Mouse (Mus musculus) neural tube, embryonic 11.5 days (tissue): Measurements from ENCODE around the gene Hmg20a. TPM values are rescaled to one million over a fixed set of nuclear protein-coding genes. Genes with fewer than 3 reads are reported as not detected.

Source experiments
- ATAC-seq: fragments of 200-750 bp; cut with Nextera tagmentation; 2 replicates; pipeline ENCODE4 v1.8.0; 2017; ENCODE audit warnings: moderate number of reproducible peaks, mild to moderate bottlenecking, moderate TSS enrichment, moderate library complexity; ENCODE audit not compliant: insufficient read depth, low FRiP score, low TSS enrichment
- DNase-seq: peaks from one replicate; pipeline ENCODE4 v3.0.0-alpha.2; 2015; ENCODE audit warnings: low spot score
- H3K27ac ChIP-seq: fragments of 300-500 bp; sonication (generic); 2 replicates; pipeline ENCODE4 v1.5.1; 2014; ENCODE audit warnings: low read depth, mild to moderate bottlenecking, low read length
- H3K27me3 ChIP-seq: fragments of 300-500 bp; sonication (generic); 2 replicates; pipeline ENCODE4 v1.6.1; 2014; ENCODE audit warnings: mild to moderate bottlenecking, low read length, mixed read lengths; ENCODE audit not compliant: control insufficient read depth, insufficient read depth
- H3K36me3 ChIP-seq: fragments of 300-500 bp; sonication (generic); 2 replicates; pipeline ENCODE4 v1.6.1; 2014; ENCODE audit warnings: mild to moderate bottlenecking, low read length, moderate library complexity, mixed read lengths; ENCODE audit not compliant: control insufficient read depth, insufficient read depth
- H3K4me1 ChIP-seq: fragments of 300-500 bp; sonication (generic); 2 replicates; pipeline ENCODE4 v1.6.1; 2014; ENCODE audit warnings: low read length, mixed read lengths; ENCODE audit not compliant: control insufficient read depth, insufficient read depth
- H3K4me2 ChIP-seq: fragments of 300-500 bp; sonication (generic); 2 replicates; pipeline ENCODE4 v1.6.1; 2014; ENCODE audit warnings: low read depth, mild to moderate bottlenecking, moderate library complexity
- H3K4me3 ChIP-seq: fragments of 300-500 bp; sonication (generic); 2 replicates; pipeline ENCODE4 v1.5.1; 2014; ENCODE audit warnings: low read depth, low read length
- H3K9ac ChIP-seq: fragments of 300-500 bp; sonication (generic); 2 replicates; pipeline ENCODE4 v1.6.1; 2014; ENCODE audit warnings: mild to moderate bottlenecking, low read length
- H3K9me3 ChIP-seq: fragments of 300-500 bp; sonication (generic); 2 replicates; pipeline ENCODE4 v1.6.1; 2016; ENCODE audit warnings: low read length; ENCODE audit not compliant: control insufficient read depth
- WGBS: fragments of 180-500 bp; shearing (Covaris S2); extraction: QIAGEN DNeasy Blood & Tissue Kit; methylation state at CpG from one replicate; pipeline ENCODE4 v1.1.7; 2014; 5-methylcytosine and 5-hydroxymethylcytosine counted together
- polyA plus RNA-seq: library from polyadenylated mRNA; unstranded; fragments of >200 nt; fragmentation: Nextera tagmentation; extraction: Ambion mirVana; gene quantifications from 2 replicates; pipeline ENCODE4 v1.2.1, GENCODE M21; 2014

The Hmg20a gene
- polyA plus RNA-seq, 1 experiment from 2014 or later = 68.2 TPM

DNA sequence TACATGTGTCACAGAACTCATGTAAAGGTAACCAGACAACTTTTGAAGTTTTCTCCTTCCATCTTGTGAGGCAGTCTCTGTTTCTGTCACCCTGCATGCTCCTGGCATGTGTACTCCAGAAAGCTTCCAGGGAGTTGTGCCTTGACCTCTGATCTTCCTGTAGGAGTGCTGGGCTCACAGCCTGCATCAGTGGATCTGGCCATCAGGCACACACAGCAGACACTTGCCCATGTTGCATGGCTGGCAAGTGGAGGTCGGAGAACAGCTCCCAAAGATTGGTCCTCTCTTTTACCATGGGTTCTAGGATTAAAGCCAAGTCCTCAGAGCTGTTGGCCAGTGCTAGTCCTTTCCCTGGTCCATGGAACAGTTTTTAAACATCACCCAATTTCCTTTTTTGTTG is 44.2 kb downstream of the Hmg20a start:
- no peak for ATAC-seq
- WGBS = 96% methylated on average over 1 of the region's 1 CpGs
- Histone ChIP-seq H3K36me3 (no peaks in the 10 kb centered on the region), H3K27me3 (no peaks in the 10 kb centered on the region), H3K4me3 (no peak overlapping the region), H3K9me3 (no peaks in the 10 kb centered on the region), H3K27ac (no peak overlapping the region), H3K4me1 (peaks cover 16% of the 10 kb centered on the region), H3K4me2 (no peak overlapping the region), H3K9ac (no peak overlapping the region)
- DNase-seq = no peak

- H3K4me3 ChIP-seq = no peak overlapping the region
- H3K4me1 ChIP-seq = peaks cover 16% of the 10 kb centered on the region
- H3K9me3 ChIP-seq = no peaks in the 10 kb centered on the region
- DNase-seq = no peak
- no peak overlapping the region for H3K27ac ChIP-seq
- 89% methylated on average over 2 of the region's 2 CpGs for WGBS
- H3K9ac ChIP-seq = no peak overlapping the region
- H3K4me2 ChIP-seq = no peak overlapping the region
- no peak for ATAC-seq
- H3K27me3 ChIP-seq = no peaks in the 10 kb centered on the region
- H3K36me3 ChIP-seq = no peaks in the 10 kb centered on the region
Measured at GRCm38 (mm10) chr9:56463046-56463445, 44.6 kb downstream of the Hmg20a start.

DNA sequence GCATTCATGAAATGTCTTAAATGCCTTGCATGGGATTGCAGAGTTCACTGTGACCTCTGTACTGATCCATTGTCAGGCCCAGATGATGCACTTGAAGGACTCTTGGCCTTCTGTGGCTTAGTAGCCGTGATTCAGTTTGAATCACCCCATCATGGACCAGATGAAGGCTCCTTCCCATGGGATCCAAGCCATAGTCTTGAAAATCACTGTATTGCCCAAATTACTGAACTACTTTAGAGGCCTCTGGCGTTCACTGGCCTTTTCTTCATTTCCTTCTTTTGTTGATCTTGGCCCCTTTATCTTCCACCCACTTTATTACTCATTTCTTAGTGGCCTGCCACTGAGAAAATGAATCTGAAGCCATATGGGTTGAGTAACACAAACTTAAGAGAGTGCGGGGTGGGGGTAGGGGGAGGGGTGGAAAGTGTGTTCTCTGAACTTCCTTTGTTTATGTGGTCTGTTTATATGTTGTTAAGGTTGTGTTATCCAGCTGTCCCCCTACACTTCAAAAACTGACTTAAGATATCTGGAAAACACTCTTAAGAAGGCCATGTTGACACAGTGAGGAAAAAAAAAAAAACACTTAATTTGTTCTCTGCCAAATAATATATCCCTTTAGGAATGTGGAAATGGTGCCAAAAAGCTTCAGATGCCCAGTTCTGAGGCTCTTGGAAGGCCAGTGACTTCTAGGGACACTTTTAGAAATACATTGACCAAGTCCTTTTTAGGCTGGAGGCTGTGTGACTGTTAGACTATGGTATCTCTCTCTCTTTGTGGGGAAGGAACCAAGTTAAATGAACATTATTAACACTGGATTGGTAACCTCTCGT is 45.5 kb downstream of the Hmg20a start:
- Histone ChIP-seq H3K27me3 (no peaks in the 10 kb centered on the region), H3K4me3 (no peak overlapping the region), H3K36me3 (no peaks in the 10 kb centered on the region), H3K9me3 (no peaks in the 10 kb centered on the region), H3K9ac (no peak overlapping the region), H3K4me2 (no peak overlapping the region), H3K4me1 (peaks cover 16% of the 10 kb centered on the region), H3K27ac (no peak overlapping the region)
- ATAC-seq (no peak), DNase-seq (no peak)
- WGBS = 38% methylated on average over 4 of the region's 4 CpGs

DNA sequence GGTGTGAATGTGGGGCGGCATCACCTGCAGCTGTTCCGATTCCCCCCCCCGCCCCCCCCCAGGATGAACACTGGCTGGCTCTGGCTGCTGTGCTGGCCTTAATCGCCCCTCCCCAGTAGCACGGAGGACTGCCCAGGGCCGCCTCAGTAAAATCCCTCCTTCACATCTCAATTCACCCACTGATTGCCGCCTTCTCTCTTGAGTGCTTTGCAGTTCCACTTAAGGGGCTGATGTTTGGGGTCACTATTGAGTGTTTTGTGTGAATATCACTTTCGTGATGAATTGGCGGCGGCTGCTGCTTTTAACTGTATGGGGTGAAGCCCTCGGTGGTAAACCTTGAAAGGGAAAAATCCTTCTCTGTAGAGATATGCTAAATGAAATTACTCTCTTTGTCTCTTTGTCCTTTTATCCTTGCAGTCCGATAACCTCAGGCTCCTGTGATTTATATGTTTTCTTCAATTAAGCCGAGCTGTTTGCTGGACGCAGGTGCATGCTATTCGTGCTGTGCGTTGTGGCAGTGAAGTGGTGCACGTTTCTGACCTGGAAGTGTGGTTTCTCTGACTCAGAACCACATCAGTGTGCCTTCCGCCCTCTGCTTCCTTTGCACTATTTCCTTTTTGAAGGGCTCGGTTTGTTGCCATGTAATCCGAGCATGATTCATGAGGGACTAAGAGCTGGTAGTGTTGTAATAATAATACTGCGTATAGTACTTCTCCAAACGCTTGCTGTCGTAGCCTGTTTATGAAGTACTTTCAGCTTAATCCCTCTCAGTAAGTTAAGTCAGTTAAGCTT is 46.6 kb downstream of the Hmg20a start:
- DNase-seq = peak; percentile 42
- no peak overlapping the region for H3K9ac ChIP-seq

DNA sequence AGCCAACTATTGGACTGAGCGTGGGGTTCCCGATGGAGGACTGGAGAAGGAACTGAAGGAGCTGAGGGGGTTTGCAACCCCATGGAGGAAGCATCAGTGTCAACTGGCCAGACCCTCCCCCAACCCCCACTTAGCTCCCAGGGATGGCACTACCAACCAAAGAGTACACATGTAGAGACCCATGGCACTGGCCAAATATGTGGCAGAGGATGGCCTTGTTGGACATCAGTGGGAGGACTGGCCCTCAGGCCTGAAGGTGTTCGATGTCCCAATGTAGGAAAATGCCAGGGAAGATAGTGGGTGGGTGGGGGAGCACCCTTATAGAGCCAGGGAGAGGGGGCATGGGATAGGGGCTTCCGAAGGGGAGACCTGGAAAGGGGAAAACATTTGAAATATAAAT is 47.8 kb downstream of the Hmg20a start:
- ATAC-seq = no peak
- H3K4me3 ChIP-seq = no peak overlapping the region
- DNase-seq = no peak
- no peaks in the 10 kb centered on the region for H3K9me3 ChIP-seq
- H3K36me3 ChIP-seq = no peaks in the 10 kb centered on the region
- no peak overlapping the region for H3K9ac ChIP-seq
- no peaks in the 10 kb centered on the region for H3K27me3 ChIP-seq
- 90% methylated on average over 4 of the region's 4 CpGs for WGBS
- H3K27ac ChIP-seq = no peak overlapping the region
- H3K4me1 ChIP-seq = peaks cover 16% of the 10 kb centered on the region
- H3K4me2 ChIP-seq = no peak overlapping the region

More for the DNA sequence above, 46.6 kb downstream of the Hmg20a start:
- H3K4me1 ChIP-seq = peaks cover 16% of the 10 kb centered on the region
- WGBS = 11% methylated on average over 23 of the region's 23 CpGs
- ATAC-seq = no peak
- H3K9me3 ChIP-seq = no peaks in the 10 kb centered on the region
- peak overlapping the region; percentile 75 for H3K27ac ChIP-seq
- no peak overlapping the region for H3K4me3 ChIP-seq
- peak overlapping the region; percentile 14 for H3K4me2 ChIP-seq
- H3K36me3 ChIP-seq = no peaks in the 10 kb centered on the region
- H3K27me3 ChIP-seq = no peaks in the 10 kb centered on the region

DNA sequence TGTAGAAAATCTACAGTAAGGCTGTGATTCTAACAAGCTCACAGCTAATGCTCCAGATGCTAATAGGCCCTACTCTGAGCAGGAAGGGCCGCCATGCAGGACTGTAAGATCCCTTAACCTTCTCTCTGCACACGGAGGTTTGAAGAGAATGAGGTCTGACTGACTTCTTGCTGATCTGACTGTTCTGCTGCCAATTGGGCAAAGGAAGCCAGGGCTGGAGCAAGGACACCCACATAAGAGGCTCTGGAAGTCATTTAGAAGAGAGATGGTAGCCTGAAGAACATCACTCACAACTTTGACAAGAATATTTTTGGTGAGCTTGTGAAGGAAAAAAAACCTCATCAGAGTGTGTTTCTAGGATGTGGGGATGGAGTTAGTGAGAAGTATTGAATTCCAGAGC is 51.2 kb downstream of the Hmg20a start:
- Histone ChIP-seq H3K27ac (no peak overlapping the region), H3K36me3 (no peaks in the 10 kb centered on the region; the same call in 1 of the 2 replicates), H3K9ac (no peak overlapping the region), H3K4me2 (no peak overlapping the region), H3K4me3 (no peak overlapping the region), H3K27me3 (no peaks in the 10 kb centered on the region), H3K4me1 (peaks cover 8% of the 10 kb centered on the region), H3K9me3 (no peaks in the 10 kb centered on the region)
- WGBS = 49% methylated on average over 2 of the region's 2 CpGs
- no peak for DNase-seq
- no peak for ATAC-seq

DNA sequence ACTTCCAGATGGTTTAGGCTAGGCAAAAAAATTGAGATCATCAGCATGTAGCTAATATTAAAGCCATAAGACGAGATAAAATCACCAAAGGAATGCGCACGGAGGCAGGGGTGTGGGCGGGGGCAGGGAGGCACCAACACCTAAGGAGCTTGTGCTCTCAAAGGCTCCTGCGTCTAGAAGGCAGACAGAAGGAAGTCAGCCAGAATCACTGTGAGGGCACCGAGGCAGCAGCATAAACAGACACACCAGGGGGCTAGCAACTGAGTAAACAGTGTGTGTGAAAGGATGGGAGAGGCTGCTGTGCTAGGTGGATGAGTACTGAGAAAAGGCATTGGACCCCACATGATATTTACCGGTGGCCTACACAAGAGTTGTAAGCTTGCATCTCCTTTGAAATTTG is 51.9 kb downstream of the Hmg20a start:
- ATAC-seq (no peak), DNase-seq (no peak)
- H3K9ac ChIP-seq = no peak overlapping the region
- no peaks in the 10 kb centered on the region; the same call in 1 of the 2 replicates for H3K36me3 ChIP-seq
- H3K4me2 ChIP-seq = no peak overlapping the region
- no peaks in the 10 kb centered on the region for H3K27me3 ChIP-seq
- peaks cover 1% of the 10 kb centered on the region for H3K4me1 ChIP-seq
- H3K27ac ChIP-seq = no peak overlapping the region
- no peaks in the 10 kb centered on the region for H3K9me3 ChIP-seq
- WGBS = 25% methylated on average over 7 of the region's 7 CpGs
- no peak overlapping the region for H3K4me3 ChIP-seq

GRCm38 (mm10) chr9:56478975-56479647 is 60.7 kb downstream of the Hmg20a start:
- no peak for DNase-seq
- H3K4me1 ChIP-seq = no peaks in the 10 kb centered on the region
- no peaks in the 10 kb centered on the region for H3K9me3 ChIP-seq
- no peaks in the 10 kb centered on the region for H3K27me3 ChIP-seq
- no peak overlapping the region for H3K4me3 ChIP-seq
- no peak for ATAC-seq
- H3K4me2 ChIP-seq = no peak overlapping the region
- H3K27ac ChIP-seq = no peak overlapping the region
- WGBS = 91% methylated on average over 5 of the region's 5 CpGs
- no peaks in the 10 kb centered on the region; the same call in 1 of the 2 replicates for H3K36me3 ChIP-seq
- no peak overlapping the region for H3K9ac ChIP-seq
